Mouse (Mus musculus) heart, embryonic 13.5 days (tissue): ENCODE measurements around the gene Rnf8. TPM values are rescaled to one million over a fixed set of nuclear protein-coding genes. Genes with fewer than 3 reads are reported as not detected.
A peak's percentile ranks its signal among the peaks of the same experiment; 100 is the strongest.

Experiments used
- ATAC-seq: fragments of 200-750 bp; cut with Nextera tagmentation; 2 replicates; pipeline ENCODE4 v1.8.0; 2017; ENCODE audit warnings: moderate TSS enrichment; ENCODE audit not compliant: insufficient number of reproducible peaks, low FRiP score, low TSS enrichment; ENCODE audit errors: extremely low read depth
- H3K27ac ChIP-seq: fragments of 300-500 bp; sonication (generic); replicated peaks from 2 replicates; pipeline ENCODE4 v1.5.1; 2015; ENCODE audit warnings: moderate library complexity, mild to moderate bottlenecking, inconsistent platforms
- H3K27me3 ChIP-seq: fragments of 300-500 bp; sonication (generic); replicated peaks from 2 replicates; pipeline ENCODE4 v1.6.1; 2015; ENCODE audit warnings: mild to moderate bottlenecking, inconsistent platforms
- H3K36me3 ChIP-seq: fragments of 300-500 bp; sonication (generic); 2 replicates; pipeline ENCODE4 v1.6.1; 2015; ENCODE audit warnings: mild to moderate bottlenecking, inconsistent platforms
- H3K4me1 ChIP-seq: fragments of 300-500 bp; sonication (generic); 2 replicates; pipeline ENCODE4 v1.6.1; 2015; ENCODE audit warnings: inconsistent platforms
- H3K4me2 ChIP-seq: fragments of 300-500 bp; sonication (generic); 2 replicates; pipeline ENCODE4 v1.6.1; 2015; ENCODE audit warnings: inconsistent platforms, mild to moderate bottlenecking, moderate library complexity
- H3K4me3 ChIP-seq: fragments of 300-500 bp; sonication (generic); 2 replicates; pipeline ENCODE4 v1.5.1; 2015; ENCODE audit warnings: moderate library complexity, mild to moderate bottlenecking, inconsistent platforms
- H3K9ac ChIP-seq: fragments of 300-500 bp; sonication (generic); 2 replicates; pipeline ENCODE4 v1.6.1; 2015; ENCODE audit warnings: inconsistent platforms, mild to moderate bottlenecking, moderate library complexity
- H3K9me3 ChIP-seq: fragments of 300-500 bp; sonication (generic); 2 replicates; pipeline ENCODE4 v1.6.1; 2016; ENCODE audit warnings: inconsistent platforms
- whole genome bisulfite sequencing: fragments of 180-500 bp; shearing (Covaris S2); methylation state at CpG from one replicate; pipeline ENCODE4 v1.1.7; 2015; ENCODE audit warnings: mixed read lengths; 5-methylcytosine and 5-hydroxymethylcytosine counted together
- polyA plus RNA-seq: library from polyadenylated mRNA; unstranded; fragments of >200 nt; fragmentation: Nextera tagmentation; extraction: Ambion mirVana; gene quantifications from 2 replicates; pipeline ENCODE4 v1.2.1, GENCODE M21; 2015

Gene Rnf8
- 47.7 and 54.1 TPM in 2 replicates for polyA plus RNA-seq

GRCm38 (mm10) chr17:29614115-29615023, at the start of gene Rnf8, which contains the start of gene Gm28043:
Gene Rnf8, plus strand, starts transcription at chr17:29614790.
Gene Gm28043, plus strand, starts transcription at chr17:29614876.
- WGBS = 2% methylated on average over 52 of the region's 52 CpGs
- Histone ChIP-seq H3K9ac (peak within 1 kb of the TSS; percentile 98), H3K27ac (peak within 1 kb of the TSS; percentile 96), H3K4me2 (peak within 1 kb of the TSS; percentile 89), H3K4me3 (peak within 1 kb of the TSS; percentile 89), H3K36me3 (peaks cover 19% of the 10 kb centered on the region), H3K9me3 (no peaks in the 10 kb centered on the region), H3K4me1 (peaks cover 43% of the 10 kb centered on the region), H3K27me3 (no peaks in the 10 kb centered on the region)
- ATAC-seq = peak; percentile 66; the same call in 1 of the 2 replicates

DNA sequence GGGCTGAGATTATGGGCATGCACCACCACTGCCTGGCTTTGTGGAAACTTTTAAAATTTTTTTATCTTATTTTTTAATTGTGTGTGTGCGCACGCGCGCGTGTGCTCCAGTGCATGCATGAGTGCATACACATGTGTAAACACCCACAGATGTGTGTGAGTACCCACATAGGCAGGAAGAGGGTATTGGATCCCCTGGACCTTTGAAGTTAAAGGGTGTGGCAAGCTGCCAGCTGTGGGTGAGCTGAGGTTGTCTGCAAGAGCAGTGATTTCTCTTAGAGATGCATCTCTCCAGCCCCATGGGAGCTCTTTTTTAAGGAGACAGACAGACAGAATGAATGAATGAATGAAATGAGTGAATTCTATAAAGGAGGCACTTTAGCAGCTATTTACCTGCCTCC, 49.1 kb upstream of the Rnf8 start:
- H3K27ac ChIP-seq = no peak overlapping the region
- H3K4me3 ChIP-seq = no peak overlapping the region
- H3K4me2 ChIP-seq = no peak overlapping the region
- H3K36me3 ChIP-seq = peaks cover 62% of the 10 kb centered on the region
- H3K27me3 ChIP-seq = no peaks in the 10 kb centered on the region
- ATAC-seq = no peak
- no peak overlapping the region for H3K9ac ChIP-seq
- H3K4me1 ChIP-seq = no peaks in the 10 kb centered on the region
- no peaks in the 10 kb centered on the region for H3K9me3 ChIP-seq
- WGBS = 98% methylated on average over 5 of the region's 5 CpGs

GRCm38 (mm10) chr17:29568435-29568834, 46.2 kb upstream of the Rnf8 start:
- Histone ChIP-seq H3K27me3 (no peaks in the 10 kb centered on the region), H3K9me3 (no peaks in the 10 kb centered on the region), H3K36me3 (peaks cover 89% of the 10 kb centered on the region), H3K4me2 (no peak overlapping the region), H3K9ac (no peak overlapping the region), H3K27ac (no peak overlapping the region), H3K4me1 (no peaks in the 10 kb centered on the region), H3K4me3 (no peak overlapping the region)
- WGBS = 90% methylated on average over 15 of the region's 15 CpGs
- ATAC-seq = no peak

DNA sequence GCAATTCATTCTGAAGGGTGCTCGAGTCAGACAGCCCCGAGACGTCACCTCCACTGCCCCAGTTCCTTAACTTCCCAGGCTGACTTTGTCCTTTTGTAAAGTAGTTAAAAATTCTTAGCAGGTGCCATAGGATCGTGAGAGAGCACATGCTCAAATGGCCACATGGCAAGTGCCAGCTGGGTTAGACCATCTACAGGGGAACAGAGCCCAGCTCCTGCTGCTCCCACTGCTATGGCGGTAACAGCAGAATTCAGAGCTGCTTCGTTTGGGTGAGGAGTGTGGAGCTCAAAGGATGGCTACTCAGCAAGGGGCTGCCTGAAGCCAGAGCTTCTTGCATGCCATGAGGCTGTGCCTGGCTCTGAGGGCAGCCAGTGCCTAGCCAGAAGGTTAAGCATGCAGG, 44.8 kb upstream of the Rnf8 start:
- Histone ChIP-seq H3K4me1 (peaks cover 4% of the 10 kb centered on the region), H3K36me3 (peaks cover 88% of the 10 kb centered on the region), H3K27ac (no peak overlapping the region)

DNA sequence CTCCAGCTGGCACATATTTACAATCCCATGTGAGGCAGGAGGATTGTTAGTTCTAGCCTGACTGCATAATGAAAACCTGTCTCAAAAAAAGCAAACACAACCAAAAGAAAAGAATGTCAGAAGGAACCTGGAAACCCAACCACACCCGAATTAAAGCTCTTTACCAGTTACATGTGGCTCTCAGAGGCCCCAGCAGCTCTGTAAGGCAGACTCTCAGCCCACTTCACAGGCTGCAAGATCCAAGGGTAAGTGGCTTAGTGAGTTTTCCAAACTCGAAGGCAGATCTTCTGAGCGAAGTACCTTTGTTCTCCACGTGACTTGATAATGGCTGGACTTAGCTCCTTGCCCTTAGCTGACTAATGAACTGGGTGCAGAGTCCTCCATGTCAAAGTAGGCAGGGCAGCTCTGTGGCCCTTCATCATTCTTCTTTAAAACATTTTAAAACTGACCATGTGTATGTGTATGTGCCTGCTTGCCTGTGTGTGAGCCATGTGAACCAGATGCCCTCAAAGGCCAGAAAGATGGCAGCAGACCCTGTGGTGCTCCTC, 34.9 kb upstream of the Rnf8 start:
- Histone ChIP-seq H3K27ac (no peak overlapping the region), H3K9ac (no peak overlapping the region), H3K4me2 (no peak overlapping the region), H3K4me1 (peaks cover 22% of the 10 kb centered on the region), H3K9me3 (no peaks in the 10 kb centered on the region), H3K4me3 (no peak overlapping the region), H3K27me3 (no peaks in the 10 kb centered on the region), H3K36me3 (peaks cover 93% of the 10 kb centered on the region)
- 81% methylated on average over 4 of the region's 4 CpGs for WGBS
- no peak for ATAC-seq

More for the DNA sequence above, 44.8 kb upstream of the Rnf8 start:
- H3K9ac ChIP-seq = no peak overlapping the region
- WGBS = 84% methylated on average over 6 of the region's 6 CpGs
- H3K4me2 ChIP-seq = no peak overlapping the region
- ATAC-seq = no peak
- H3K27me3 ChIP-seq = no peaks in the 10 kb centered on the region
- no peak overlapping the region for H3K4me3 ChIP-seq
- no peaks in the 10 kb centered on the region for H3K9me3 ChIP-seq

- no peak for ATAC-seq
Measured at GRCm38 (mm10) chr17:29583569-29583968, 31.0 kb upstream of the Rnf8 start.

DNA sequence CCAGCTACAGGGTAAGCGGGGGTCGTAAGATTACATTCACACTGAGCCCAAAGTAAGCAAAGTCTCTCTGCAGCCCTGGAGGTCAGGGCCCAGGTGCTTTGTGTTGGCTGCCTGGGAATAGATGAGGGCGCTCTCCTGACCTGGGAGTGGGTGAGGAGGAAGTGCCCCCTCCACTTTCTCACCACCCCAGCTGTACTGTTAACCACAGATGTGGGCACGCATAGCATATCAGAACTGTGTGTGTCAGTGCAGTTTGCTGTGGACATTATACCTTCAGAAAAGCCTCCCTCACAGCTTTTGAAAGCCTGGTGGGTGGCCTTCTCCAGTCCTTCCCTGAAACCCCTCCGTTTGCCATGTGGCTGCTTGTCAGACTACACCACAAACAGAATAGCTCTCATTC, 30.3 kb upstream of the Rnf8 start:
- H3K4me1 ChIP-seq = peaks cover 13% of the 10 kb centered on the region
- WGBS = 80% methylated on average over 5 of the region's 5 CpGs
- no peak overlapping the region for H3K9ac ChIP-seq
- H3K27ac ChIP-seq = no peak overlapping the region
- no peaks in the 10 kb centered on the region for H3K9me3 ChIP-seq
- H3K4me3 ChIP-seq = no peak overlapping the region
- no peaks in the 10 kb centered on the region for H3K27me3 ChIP-seq
- peaks cover 66% of the 10 kb centered on the region for H3K36me3 ChIP-seq
- H3K4me2 ChIP-seq = no peak overlapping the region
- no peak for ATAC-seq

More at GRCm38 (mm10) chr17:29583569-29583968, 31.0 kb upstream of the Rnf8 start:
- no peak overlapping the region for H3K4me3 ChIP-seq
- peaks cover 5% of the 10 kb centered on the region; the same call in 1 of the 2 replicates for H3K4me1 ChIP-seq
- 77% methylated on average over 5 of the region's 5 CpGs for WGBS
- H3K27ac ChIP-seq = no peak overlapping the region
- H3K9ac ChIP-seq = no peak overlapping the region
- no peak overlapping the region for H3K4me2 ChIP-seq
- no peaks in the 10 kb centered on the region for H3K27me3 ChIP-seq
- H3K9me3 ChIP-seq = no peaks in the 10 kb centered on the region
- peaks cover 74% of the 10 kb centered on the region for H3K36me3 ChIP-seq

DNA sequence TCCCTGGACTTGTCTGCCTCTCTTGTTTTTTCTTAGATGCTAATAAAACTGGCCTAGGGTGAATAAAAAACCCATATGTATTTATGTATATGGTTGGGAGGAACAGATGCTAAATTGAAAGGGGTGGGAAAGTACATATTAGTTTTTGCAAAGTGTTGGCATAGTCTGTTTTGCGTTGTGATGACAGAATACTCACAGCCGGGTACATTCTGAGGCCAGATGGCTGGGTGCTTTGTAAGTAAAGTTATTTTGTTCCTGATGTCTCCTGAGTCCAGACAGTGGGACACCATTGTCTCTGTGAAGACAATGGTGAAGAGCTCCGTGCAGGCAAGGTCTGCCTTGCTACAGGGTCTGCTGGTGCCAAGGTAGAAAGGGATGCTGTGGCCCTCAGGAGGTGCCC, 29.9 kb upstream of the Rnf8 start:
- no peak overlapping the region for H3K27ac ChIP-seq
- no peak overlapping the region for H3K4me2 ChIP-seq
- H3K27me3 ChIP-seq = no peaks in the 10 kb centered on the region
- H3K4me1 ChIP-seq = peaks cover 17% of the 10 kb centered on the region
- peaks cover 62% of the 10 kb centered on the region for H3K36me3 ChIP-seq
- no peak overlapping the region for H3K4me3 ChIP-seq
- 76% methylated on average over 3 of the region's 3 CpGs for WGBS
- H3K9me3 ChIP-seq = no peaks in the 10 kb centered on the region
- ATAC-seq = no peak
- H3K9ac ChIP-seq = no peak overlapping the region

DNA sequence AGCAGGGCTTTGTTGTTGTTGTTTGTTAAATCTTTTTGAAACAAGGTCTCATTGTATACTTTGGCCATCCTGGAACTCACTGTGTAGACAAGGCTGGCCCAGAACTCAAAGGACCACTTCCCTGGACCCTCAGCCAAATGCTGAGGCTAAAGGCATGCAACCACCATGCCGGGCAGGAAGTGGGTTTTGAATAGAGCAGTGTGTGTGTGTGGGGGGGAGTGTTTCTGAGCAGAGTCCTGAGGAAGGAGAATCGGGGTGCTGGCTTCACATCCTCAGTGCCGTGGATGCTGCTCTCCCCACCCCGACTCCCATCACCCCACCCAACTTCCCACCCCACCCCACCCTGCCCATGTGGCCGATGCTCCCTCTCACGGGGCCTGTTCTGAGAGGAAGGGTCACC, 29.1 kb upstream of the Rnf8 start:
- ATAC-seq = no peak
- Histone ChIP-seq H3K36me3 (peaks cover 55% of the 10 kb centered on the region), H3K9ac (no peak overlapping the region), H3K4me2 (no peak overlapping the region), H3K4me1 (peaks cover 23% of the 10 kb centered on the region), H3K4me3 (no peak overlapping the region), H3K27ac (no peak overlapping the region), H3K9me3 (no peaks in the 10 kb centered on the region), H3K27me3 (no peaks in the 10 kb centered on the region)
- WGBS = 77% methylated on average over 6 of the region's 6 CpGs

- H3K4me2 ChIP-seq = no peak overlapping the region
- H3K9ac ChIP-seq = no peak overlapping the region
- no peak overlapping the region for H3K27ac ChIP-seq
- H3K9me3 ChIP-seq = no peaks in the 10 kb centered on the region
- H3K36me3 ChIP-seq = peaks cover 44% of the 10 kb centered on the region
- H3K27me3 ChIP-seq = no peaks in the 10 kb centered on the region
- H3K4me3 ChIP-seq = no peak overlapping the region
- WGBS = 74% methylated on average over 9 of the region's 9 CpGs
- peaks cover 26% of the 10 kb centered on the region for H3K4me1 ChIP-seq
- ATAC-seq = no peak
Measured at GRCm38 (mm10) chr17:29586921-29587320, 27.7 kb upstream of the Rnf8 start.

GRCm38 (mm10) chr17:29589221-29589898, 25.2 kb upstream of the Rnf8 start:
- peaks cover 28% of the 10 kb centered on the region for H3K36me3 ChIP-seq
- no peak overlapping the region for H3K4me2 ChIP-seq
- ATAC-seq = no peak
- peak overlapping the region; percentile 25; the same call in 1 of the 2 replicates for H3K9ac ChIP-seq
- H3K9me3 ChIP-seq = no peaks in the 10 kb centered on the region
- H3K27me3 ChIP-seq = no peaks in the 10 kb centered on the region
- whole genome bisulfite sequencing = 53% methylated on average over 11 of the region's 11 CpGs
- H3K4me3 ChIP-seq = no peak overlapping the region
- peak overlapping the region; percentile 77 for H3K27ac ChIP-seq
- peaks cover 33% of the 10 kb centered on the region for H3K4me1 ChIP-seq
